Mouse (Mus musculus) olfactory bulb, adult 2 months (tissue): Measurements from ENCODE around the gene Abracl.

Experiments
- CTCF ChIP-seq: fragments of 200-500 bp; IDR thresholded peaks from 2 replicates; pipeline ENCODE4 v1.5.1; 2012; ENCODE audit warnings: low read depth, mild to moderate bottlenecking, low read length, moderate library complexity; ENCODE audit not compliant: insufficient read depth
- POLR2A ChIP-seq: fragments of 200-500 bp; IDR thresholded peaks from 2 replicates; pipeline ENCODE4 v1.6.1; 2012; ENCODE audit warnings: mild to moderate bottlenecking, low read depth, low read length, moderate library complexity; ENCODE audit not compliant: insufficient read depth

- no peak for TF ChIP-seq CTCF
- TF ChIP-seq POLR2A, result no peak
These were observed 32.5 kb downstream of the Abracl start for GRCm38 (mm10) chr10:17990576-17990975.
